Mouse (Mus musculus): ENCODE results near the gene Elmo2. TPM values are rescaled to one million over a fixed set of nuclear protein-coding genes. Genes with fewer than 3 reads are reported as not detected.

Elmo2 gene
- polyA plus RNA-seq, 1 experiment from 2014 or later, result 81.7 TPM

DNA sequence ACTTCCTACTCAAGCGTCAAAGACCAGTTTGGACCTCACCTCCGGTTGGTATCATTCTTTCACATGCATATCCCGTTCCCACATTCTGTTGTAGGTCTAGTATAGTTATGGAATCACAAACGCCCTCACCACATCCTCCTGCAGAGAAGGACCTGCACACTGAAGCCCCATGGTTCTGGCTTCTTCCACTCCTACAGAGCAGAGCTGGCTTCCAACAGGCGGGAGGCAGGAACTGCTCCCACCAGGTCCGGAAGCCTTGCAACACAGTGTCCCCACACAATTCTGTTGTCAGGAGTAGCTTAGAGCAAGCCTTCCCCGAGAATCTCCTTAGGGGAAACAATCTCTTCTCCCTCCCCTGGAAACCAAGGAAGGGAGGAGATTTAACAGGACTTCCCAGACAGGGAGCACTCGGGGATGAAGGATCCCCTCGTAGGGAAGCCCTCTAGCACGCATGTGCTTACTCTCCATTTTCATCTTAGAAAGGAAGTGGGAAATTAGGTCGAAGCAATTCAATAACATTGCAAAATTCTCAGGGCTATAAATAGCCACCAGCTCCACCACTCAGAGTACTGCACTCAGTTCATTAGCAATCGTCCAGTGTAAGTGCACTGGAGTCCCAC lies 5.6 kb downstream of the Elmo2 start:
- H3K27me3 ChIP-seq (ENCODE audit: low read depth, poor library complexity, severe bottlenecking), result peaks cover 61% of the 10 kb centered on the region
- H3K27ac ChIP-seq (replicated peaks), result peak overlapping the region; percentile 55
- H3K4me3 ChIP-seq, result no peak overlapping the region
- DNase-seq (ENCODE audit: low spot score), result no peak
- H3K4me1 ChIP-seq, result peaks cover 94% of the 10 kb centered on the region
- peaks cover 10% of the 10 kb centered on the region for H3K36me3 ChIP-seq
- H3K9me3 ChIP-seq (replicated peaks), result no peaks in the 10 kb centered on the region
- WGBS, result 73% methylated on average over 12 of the region's 12 CpGs

GRCm38 (mm10) chr2:165319503-165319902 lies 6.8 kb downstream of the Elmo2 start:
- Histone ChIP-seq H3K27me3 (ENCODE audit: low read depth, poor library complexity, severe bottlenecking) (peaks cover 71% of the 10 kb centered on the region), H3K4me1 (peaks cover 94% of the 10 kb centered on the region), H3K9me3 (replicated peaks) (no peaks in the 10 kb centered on the region), H3K27ac (replicated peaks) (no peak overlapping the region), H3K4me3 (no peak overlapping the region), H3K36me3 (peaks cover 21% of the 10 kb centered on the region)
- WGBS, result 94% methylated on average over 4 of the region's 4 CpGs
- DNase-seq (ENCODE audit: low spot score), result no peak

DNA sequence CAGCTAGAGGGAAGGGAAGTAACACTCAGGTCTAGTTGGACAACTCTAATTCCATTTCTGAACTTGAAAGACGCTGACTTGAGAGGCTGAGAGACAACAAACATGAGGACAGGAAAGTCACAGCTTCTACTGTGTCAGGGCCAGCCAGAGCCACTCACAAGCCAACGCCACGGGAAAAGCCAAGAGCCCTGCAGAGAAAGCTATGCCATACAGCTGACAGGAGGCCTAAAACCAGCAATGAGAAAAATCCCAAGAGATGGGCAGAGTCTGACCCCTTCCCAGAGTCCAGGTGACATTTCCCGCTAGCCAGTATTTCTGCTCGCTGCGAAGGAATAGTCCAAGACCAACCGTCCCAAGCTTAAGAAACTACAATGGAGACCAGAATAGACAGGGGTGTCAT lies 7.3 kb downstream of the Elmo2 start:
- DNase-seq (ENCODE audit: low spot score), result no peak
- H3K27me3 ChIP-seq (ENCODE audit: low read depth, poor library complexity, severe bottlenecking), result peaks cover 74% of the 10 kb centered on the region
- peaks cover 27% of the 10 kb centered on the region for H3K36me3 ChIP-seq
- peaks cover 94% of the 10 kb centered on the region for H3K4me1 ChIP-seq
- 89% methylated on average over 7 of the region's 7 CpGs for WGBS
- H3K4me3 ChIP-seq, result no peak overlapping the region
- H3K9me3 ChIP-seq (replicated peaks), result no peaks in the 10 kb centered on the region
- H3K27ac ChIP-seq (replicated peaks), result no peak overlapping the region

- H3K4me3 ChIP-seq, result peak overlapping the region; percentile 41
- WGBS, result 60% methylated on average over 16 of the region's 16 CpGs
Observed at GRCm38 (mm10) chr2:165317621-165318263, 8.5 kb downstream of the Elmo2 start.

DNA sequence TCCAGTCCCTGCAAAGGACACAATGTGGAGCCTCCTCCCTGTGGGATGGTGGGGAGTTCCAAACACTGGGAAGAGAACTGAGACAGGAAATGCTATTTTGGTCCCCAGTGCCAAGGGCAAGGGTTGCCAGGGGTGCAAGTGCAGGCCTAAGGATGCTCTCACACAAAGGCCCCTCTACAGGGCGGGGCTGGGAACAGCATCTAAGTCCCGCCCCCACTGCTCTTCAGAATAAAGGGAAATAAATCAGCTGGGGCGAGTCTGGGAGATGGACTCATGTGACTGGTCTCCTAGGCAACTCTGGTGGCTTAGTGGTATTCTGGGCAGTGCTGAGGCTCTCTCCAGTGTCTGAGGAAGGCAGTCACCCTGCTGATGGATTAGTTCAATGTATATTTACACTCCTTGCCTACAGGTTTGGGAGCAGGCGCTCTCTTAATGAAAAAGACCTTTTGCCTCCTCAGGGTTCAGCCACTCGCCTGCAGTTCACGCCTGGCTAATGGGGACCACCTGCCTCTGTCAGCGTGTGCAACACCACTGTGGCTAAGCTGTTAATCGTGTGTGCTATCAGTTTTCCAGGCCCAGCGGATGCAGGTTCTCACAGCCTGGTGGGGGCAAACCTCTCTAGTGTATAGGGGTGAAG lies 9.3 kb downstream of the Elmo2 start:
- Histone ChIP-seq H3K27me3 (ENCODE audit: low read depth, poor library complexity, severe bottlenecking) (peaks cover 82% of the 10 kb centered on the region), H3K9me3 (replicated peaks) (no peaks in the 10 kb centered on the region), H3K27ac (replicated peaks) (peak overlapping the region; percentile 86), H3K4me1 (peaks cover 96% of the 10 kb centered on the region), H3K36me3 (peaks cover 45% of the 10 kb centered on the region), H3K4me3 (peak overlapping the region; percentile 41)
- DNase-seq (ENCODE audit: low spot score), result peak; percentile 89
- WGBS, result 3% methylated on average over 9 of the region's 9 CpGs

More at GRCm38 (mm10) chr2:165317621-165318263, 8.5 kb downstream of the Elmo2 start:
- H3K9me3 ChIP-seq (replicated peaks), result no peaks in the 10 kb centered on the region
- H3K27ac ChIP-seq (replicated peaks), result peak overlapping the region; percentile 86
- no peak for DNase-seq (ENCODE audit: low spot score)
- peaks cover 97% of the 10 kb centered on the region for H3K4me1 ChIP-seq
- H3K36me3 ChIP-seq, result peaks cover 39% of the 10 kb centered on the region
- peaks cover 80% of the 10 kb centered on the region for H3K27me3 ChIP-seq (ENCODE audit: low read depth, poor library complexity, severe bottlenecking)

DNA sequence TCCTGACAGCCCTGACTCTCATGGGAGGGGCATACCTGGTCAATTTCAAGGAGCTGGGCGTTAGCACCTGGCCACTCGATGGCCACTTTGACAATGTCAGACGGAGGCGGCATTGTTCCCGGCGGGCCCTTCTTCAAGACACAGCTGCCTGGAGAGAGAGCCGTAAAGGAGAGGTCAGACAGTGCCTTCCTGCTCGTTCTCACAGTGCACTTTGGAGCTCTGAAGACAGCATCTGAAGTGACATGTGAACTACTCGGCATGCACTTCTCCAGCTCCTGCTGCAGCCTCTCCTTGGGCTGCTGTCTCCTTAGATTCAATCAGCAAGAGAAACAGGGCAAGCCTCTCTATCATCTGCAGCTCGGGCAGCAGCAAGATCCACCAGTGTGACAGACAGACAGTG lies 10.1 kb downstream of the Elmo2 start:
- 50% methylated on average over 10 of the region's 10 CpGs for WGBS
- H3K27me3 ChIP-seq (ENCODE audit: low read depth, poor library complexity, severe bottlenecking), result peaks cover 84% of the 10 kb centered on the region
- DNase-seq (ENCODE audit: low spot score), result no peak
- H3K36me3 ChIP-seq, result peaks cover 49% of the 10 kb centered on the region
- no peaks in the 10 kb centered on the region for H3K9me3 ChIP-seq (replicated peaks)
- peak overlapping the region; percentile 41; the same call in 1 of the 2 replicates for H3K4me3 ChIP-seq
- peak overlapping the region; percentile 86 for H3K27ac ChIP-seq (replicated peaks)
- peaks cover 95% of the 10 kb centered on the region for H3K4me1 ChIP-seq

DNA sequence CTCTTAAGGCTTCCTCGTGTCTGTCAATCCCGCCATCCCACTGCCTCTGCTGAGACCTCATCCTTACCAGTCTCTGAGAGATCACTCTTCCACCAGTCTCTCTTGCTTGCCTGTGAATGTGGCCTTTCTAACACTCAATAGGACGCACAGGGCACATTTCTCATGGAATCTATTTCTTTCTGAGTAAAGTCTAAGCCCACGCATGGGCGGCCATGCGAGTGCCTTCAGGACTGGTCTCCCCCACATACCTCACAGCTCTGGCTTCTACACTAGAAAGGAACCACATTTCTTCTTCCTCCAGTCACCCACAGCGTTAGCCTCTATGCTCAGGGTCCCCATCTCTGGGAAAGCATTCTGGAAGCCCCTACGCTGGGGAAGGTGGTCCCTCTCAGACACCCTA lies 12.1 kb downstream of the Elmo2 start:
- Histone ChIP-seq H3K27me3 (ENCODE audit: low read depth, poor library complexity, severe bottlenecking) (peaks cover 83% of the 10 kb centered on the region), H3K4me1 (peaks cover 97% of the 10 kb centered on the region), H3K27ac (replicated peaks) (no peak overlapping the region), H3K36me3 (peaks cover 67% of the 10 kb centered on the region), H3K9me3 (replicated peaks) (no peaks in the 10 kb centered on the region), H3K4me3 (no peak overlapping the region)
- DNase-seq (ENCODE audit: low spot score), result no peak
- 68% methylated on average over 8 of the region's 8 CpGs for WGBS

GRCm38 (mm10) chr2:165312381-165312780 lies 13.9 kb downstream of the Elmo2 start:
- no peak for DNase-seq (ENCODE audit: low spot score)
- peaks cover 70% of the 10 kb centered on the region for H3K27me3 ChIP-seq (ENCODE audit: low read depth, poor library complexity, severe bottlenecking)
- peaks cover 83% of the 10 kb centered on the region for H3K4me1 ChIP-seq
- no peaks in the 10 kb centered on the region for H3K9me3 ChIP-seq (replicated peaks)
- H3K4me3 ChIP-seq, result no peak overlapping the region
- WGBS, result 68% methylated on average over 7 of the region's 7 CpGs
- peaks cover 85% of the 10 kb centered on the region for H3K36me3 ChIP-seq
- no peak overlapping the region for H3K27ac ChIP-seq (replicated peaks)

DNA sequence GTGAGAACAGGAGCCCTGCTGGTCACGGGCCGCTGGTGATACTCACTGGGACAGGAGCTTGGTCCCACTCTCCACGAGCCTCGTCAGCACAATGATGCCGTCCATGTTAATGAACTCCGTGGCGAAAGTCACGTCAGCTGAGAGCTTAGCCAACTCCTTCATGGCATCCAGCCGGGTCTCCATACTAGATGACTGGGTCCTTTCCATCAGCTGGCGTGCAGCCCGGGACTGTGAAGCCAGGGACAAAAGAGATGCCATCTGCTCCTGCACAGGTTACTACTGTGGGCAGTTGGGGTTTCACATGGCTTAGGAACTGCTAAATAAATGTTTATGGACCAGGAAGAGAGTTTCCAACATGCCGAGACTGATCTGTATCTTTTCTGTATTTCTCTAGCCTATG lies 14.7 kb downstream of the Elmo2 start:
- H3K27me3 ChIP-seq (ENCODE audit: low read depth, poor library complexity, severe bottlenecking), result peaks cover 70% of the 10 kb centered on the region
- no peak overlapping the region for H3K27ac ChIP-seq (replicated peaks)
- H3K4me3 ChIP-seq, result no peak overlapping the region
- DNase-seq (ENCODE audit: low spot score), result no peak
- H3K4me1 ChIP-seq, result peaks cover 78% of the 10 kb centered on the region
- no peaks in the 10 kb centered on the region for H3K9me3 ChIP-seq (replicated peaks)
- peaks cover 93% of the 10 kb centered on the region for H3K36me3 ChIP-seq
- WGBS, result 76% methylated on average over 12 of the region's 12 CpGs

GRCm38 (mm10) chr2:165310818-165311425 lies 15.4 kb downstream of the Elmo2 start:
- no peak overlapping the region for H3K4me3 ChIP-seq
- H3K4me1 ChIP-seq, result peaks cover 73% of the 10 kb centered on the region
- peaks cover 95% of the 10 kb centered on the region for H3K36me3 ChIP-seq
- H3K27ac ChIP-seq (replicated peaks), result no peak overlapping the region
- peaks cover 66% of the 10 kb centered on the region for H3K27me3 ChIP-seq (ENCODE audit: low read depth, poor library complexity, severe bottlenecking)
- DNase-seq (ENCODE audit: low spot score), result no peak
- 38% methylated on average over 13 of the region's 13 CpGs for WGBS
- H3K9me3 ChIP-seq (replicated peaks), result no peaks in the 10 kb centered on the region

DNA sequence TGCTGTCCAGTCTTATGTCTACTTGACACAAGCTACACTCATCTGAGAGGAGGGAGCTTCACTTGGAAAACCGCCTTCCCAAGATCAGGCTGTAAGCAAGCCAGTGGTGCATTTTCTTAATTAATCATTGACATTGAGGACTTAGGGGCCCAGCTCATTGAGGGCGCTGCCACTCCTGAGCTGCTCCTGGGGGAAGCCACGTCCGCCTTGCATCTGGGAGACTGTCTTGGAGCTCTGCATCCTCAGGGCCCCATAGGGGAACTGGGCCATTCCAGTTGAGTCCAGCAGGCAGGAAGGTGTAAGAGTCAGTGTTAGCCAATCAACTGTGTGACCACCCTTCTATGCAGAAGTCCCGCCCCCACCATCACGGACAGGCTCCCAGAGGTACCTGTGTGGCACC lies 18.5 kb downstream of the Elmo2 start:
- H3K4me1 ChIP-seq, result peaks cover 50% of the 10 kb centered on the region
- H3K36me3 ChIP-seq, result peaks cover 91% of the 10 kb centered on the region
- 92% methylated on average over 6 of the region's 6 CpGs for WGBS
- DNase-seq (ENCODE audit: low spot score), result no peak
- H3K4me3 ChIP-seq, result no peak overlapping the region
- H3K27ac ChIP-seq (replicated peaks), result no peak overlapping the region
- H3K27me3 ChIP-seq (ENCODE audit: low read depth, poor library complexity, severe bottlenecking), result peaks cover 35% of the 10 kb centered on the region
- H3K9me3 ChIP-seq (replicated peaks), result no peaks in the 10 kb centered on the region

DNA sequence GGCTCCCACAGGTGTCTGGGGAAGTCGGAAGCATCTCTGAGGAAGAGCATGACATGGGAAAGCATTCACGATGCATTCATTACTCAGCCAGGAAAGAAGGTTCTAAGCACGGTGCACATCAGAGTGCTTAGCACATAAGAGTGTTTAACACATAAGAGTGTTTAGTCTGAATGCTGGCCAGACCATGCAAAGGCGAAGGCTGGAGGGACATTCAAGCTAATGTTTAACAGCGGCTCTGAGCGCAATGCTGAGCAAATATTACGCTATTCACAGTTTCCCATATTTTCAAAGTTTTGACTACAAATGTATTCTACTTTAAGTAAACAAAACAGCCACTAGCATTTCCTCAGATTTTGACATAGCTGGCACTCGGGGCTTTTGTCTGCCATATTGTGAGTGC lies 20.8 kb downstream of the Elmo2 start:
- Histone ChIP-seq H3K27me3 (ENCODE audit: low read depth, poor library complexity, severe bottlenecking) (peaks cover 11% of the 10 kb centered on the region), H3K9me3 (replicated peaks) (no peaks in the 10 kb centered on the region), H3K4me3 (no peak overlapping the region), H3K36me3 (peaks cover 89% of the 10 kb centered on the region), H3K4me1 (peaks cover 39% of the 10 kb centered on the region), H3K27ac (replicated peaks) (no peak overlapping the region)
- DNase-seq (ENCODE audit: low spot score), result no peak
- 94% methylated on average over 8 of the region's 8 CpGs for WGBS

- no peak for DNase-seq (ENCODE audit: low spot score)
- no peak overlapping the region for H3K27ac ChIP-seq (replicated peaks)
- peaks cover 89% of the 10 kb centered on the region for H3K36me3 ChIP-seq
- no peak overlapping the region for H3K4me3 ChIP-seq
- peaks cover 37% of the 10 kb centered on the region for H3K4me1 ChIP-seq
- peaks cover 5% of the 10 kb centered on the region; the same call in 1 of the 2 replicates for H3K27me3 ChIP-seq (ENCODE audit: low read depth, poor library complexity, severe bottlenecking)
- WGBS, result 90% methylated on average over 19 of the region's 19 CpGs
- H3K9me3 ChIP-seq (replicated peaks), result no peaks in the 10 kb centered on the region
Observed at GRCm38 (mm10) chr2:165304819-165305218, 21.5 kb downstream of the Elmo2 start.

Measured in midbrain, embryonic 10.5 days (tissue).